Mouse (Mus musculus): ENCODE measurements around the gene Ncbp3. TPM values are rescaled to one million over a fixed set of nuclear protein-coding genes. Genes with fewer than 3 reads are reported as not detected.

Gene Ncbp3
- 1.5 TPM for polyA plus RNA-seq (2015; fragmentation: Illumina TruSeq; extraction: RNeasy Lipid Tissue Mini Kit (QIAGEN cat#74804); ENCODE audit: insufficient read depth, low read depth, low replicate concordance)

DNA sequence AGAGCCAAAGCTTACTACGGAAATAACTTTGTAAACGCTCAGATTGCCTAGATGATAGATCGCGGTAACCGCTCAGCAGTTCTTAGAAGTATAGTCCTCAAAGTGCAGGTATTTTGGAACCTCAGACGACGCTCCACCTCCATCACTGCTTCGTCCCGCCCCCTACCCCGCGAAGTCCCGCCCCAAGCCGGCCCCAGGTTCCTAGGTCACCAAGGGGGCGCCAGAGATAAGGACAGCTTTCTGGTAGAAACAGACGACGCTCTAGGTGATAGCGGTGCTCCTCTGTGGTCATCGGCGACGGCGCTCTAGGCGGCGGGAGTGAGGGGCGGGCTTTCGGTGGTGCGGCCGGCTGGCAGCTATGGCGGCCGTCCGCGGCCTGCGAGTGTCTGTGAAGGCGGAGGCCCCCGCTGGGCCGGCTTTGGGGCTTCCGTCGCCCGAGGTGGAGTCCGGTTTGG is at the start of gene Ncbp3:
Ncbp3 (plus strand) TSS at position 242 of the 455 bp plus-strand sequence.

DNA sequence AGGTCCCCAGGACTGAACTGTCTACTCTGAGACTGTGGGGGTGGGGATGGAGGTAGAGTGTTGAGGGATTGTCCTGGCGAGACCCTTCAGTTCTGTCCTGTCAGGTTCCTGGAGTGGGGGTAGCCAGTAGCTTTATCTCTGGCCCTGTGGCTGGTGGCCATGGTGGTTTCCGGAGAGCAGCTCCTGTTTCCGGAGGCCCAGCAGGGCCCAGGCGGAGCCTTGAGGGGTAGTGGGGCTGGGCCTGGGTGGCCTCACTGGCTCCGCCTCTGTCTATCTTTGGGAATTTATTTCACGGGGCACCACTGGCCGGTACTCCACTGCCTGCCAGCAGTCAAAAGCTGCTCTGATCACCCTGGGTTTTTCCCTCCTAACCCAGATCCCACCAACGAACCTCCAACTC is 48.8 kb upstream of the Ncbp3 start, which contains the start of gene P2rx1:
P2rx1 (plus strand) TSS at position 333 of the 400 bp plus-strand sequence.

DNA sequence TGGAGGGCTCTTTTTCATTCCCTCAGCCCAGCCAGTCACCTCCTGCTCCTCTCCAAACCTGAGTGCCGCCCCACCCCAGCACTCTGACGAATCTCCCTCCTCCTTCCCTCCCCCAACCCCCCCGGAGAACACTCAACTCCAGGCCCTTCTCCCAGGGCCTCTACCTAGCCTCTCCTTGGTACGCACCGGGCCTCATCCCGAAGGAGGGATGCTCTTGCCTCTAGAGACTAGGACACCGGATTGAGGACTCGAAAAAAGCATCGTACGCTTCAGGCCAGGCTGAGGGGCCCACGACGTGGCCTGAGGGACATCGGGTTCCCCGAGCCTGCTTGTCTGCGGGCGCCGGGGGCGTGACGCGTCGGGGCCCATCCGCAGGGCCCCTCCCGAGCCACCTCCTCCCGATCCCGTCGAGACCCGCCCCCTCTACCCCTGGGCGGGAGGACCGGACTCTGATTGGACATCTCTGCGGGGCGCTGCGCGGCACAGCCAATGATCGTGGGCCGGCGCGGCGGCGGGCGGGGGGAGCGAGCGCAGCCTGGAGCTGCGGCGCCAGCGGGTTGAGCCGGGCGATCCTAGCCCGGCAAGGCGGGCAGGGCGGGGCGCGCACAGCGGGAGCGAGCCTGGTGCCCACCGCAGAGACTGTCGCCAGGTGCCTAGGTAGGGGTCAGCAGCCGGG is 29.0 kb upstream of the Ncbp3 start, which contains the start of gene Camkk1:
Camkk1 (plus strand) TSS at position 538 of the 676 bp plus-strand sequence.

DNA sequence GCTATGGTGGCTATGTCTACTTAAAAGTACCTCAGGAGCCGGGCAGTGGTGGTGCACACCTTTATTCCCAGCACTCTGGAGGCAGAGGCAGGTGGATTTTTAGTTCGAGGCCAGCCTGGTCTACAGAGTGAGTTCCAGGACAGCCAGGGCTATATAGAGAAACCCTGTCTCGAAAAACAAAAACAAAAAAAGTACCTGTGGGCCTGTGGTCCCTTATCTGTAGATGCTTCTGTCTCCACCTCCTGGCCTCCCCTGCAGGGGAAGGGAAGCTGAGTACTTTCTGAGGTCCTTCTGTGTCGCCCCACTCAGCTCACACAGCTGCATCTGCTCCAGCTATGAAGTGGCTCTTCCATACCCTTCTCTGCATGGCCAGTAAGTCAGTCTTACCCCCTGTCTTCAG is 42.7 kb downstream of the Ncbp3 start, which contains the start of gene Itgae:
Itgae (plus strand) TSS at position 301 of the 400 bp plus-strand sequence.

DNA sequence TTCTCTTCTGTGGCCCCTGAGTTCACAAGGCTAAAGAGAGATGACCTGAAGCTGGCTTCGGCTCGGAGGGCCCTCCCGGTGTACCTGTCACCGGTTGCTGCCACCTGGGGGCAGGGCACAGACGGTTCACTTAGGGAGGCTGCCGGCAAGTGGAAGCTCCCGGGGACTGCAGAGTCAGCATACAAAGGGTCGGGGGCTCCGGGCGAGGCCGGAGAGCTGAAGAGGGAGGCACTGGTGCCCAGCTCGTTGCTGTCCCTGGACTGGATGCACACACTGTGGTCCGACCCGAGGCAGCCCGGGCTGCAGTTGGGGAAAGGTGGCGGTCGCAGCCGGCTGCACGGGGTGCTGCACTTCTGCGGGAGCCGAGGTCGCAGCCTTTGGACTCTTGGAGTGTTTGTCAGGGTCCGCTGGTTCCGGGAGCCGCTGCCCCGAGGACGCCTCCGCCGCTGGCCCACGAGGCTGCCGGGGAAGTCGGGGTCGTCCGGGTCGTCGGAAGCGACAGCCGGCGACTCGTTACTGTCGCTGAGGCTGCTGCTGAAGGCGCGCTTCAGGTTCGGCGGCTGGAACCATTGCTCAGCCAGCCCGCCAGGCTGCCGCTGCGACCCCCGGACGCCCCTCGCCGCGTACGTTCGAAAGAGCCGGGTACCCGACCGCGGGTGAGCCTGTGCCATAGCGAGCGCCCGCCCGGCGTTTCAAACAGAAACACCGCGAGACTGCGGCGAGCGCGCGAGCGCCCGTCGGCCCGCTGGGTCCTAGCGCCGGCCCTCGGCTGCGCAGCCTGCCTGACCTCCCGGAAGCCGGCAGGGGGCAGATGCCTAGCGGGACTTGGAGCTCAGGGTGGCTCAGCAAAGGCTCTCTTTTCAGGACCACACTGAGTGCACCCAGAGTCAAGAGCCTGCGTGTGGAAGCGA is 90.3 kb downstream of the Ncbp3 start, which contains the start of gene Haspin:
Haspin (minus strand) TSS at position 704 of the 911 bp plus-strand sequence.

Other genes with a start within 250 kb of the Ncbp3 start
- gene Atp2a3, start 86.6 kb upstream of the Ncbp3 start, polyA plus RNA-seq (2015; fragmentation: Illumina TruSeq; extraction: RNeasy Lipid Tissue Mini Kit (QIAGEN cat#74804); ENCODE audit: insufficient read depth, low read depth, low replicate concordance), result 35.0 TPM
- 52.6 TPM for gene P2rx1, start 48.7 kb upstream of the Ncbp3 start, polyA plus RNA-seq (2015; fragmentation: Illumina TruSeq; extraction: RNeasy Lipid Tissue Mini Kit (QIAGEN cat#74804); ENCODE audit: insufficient read depth, low read depth, low replicate concordance)
- 6.9 TPM for gene Camkk1, start 28.8 kb upstream of the Ncbp3 start, polyA plus RNA-seq (2015; fragmentation: Illumina TruSeq; extraction: RNeasy Lipid Tissue Mini Kit (QIAGEN cat#74804); ENCODE audit: insufficient read depth, low read depth, low replicate concordance)
- not detected for gene Itgae, start 42.8 kb downstream of the Ncbp3 start, polyA plus RNA-seq (2015; fragmentation: Illumina TruSeq; extraction: RNeasy Lipid Tissue Mini Kit (QIAGEN cat#74804); ENCODE audit: insufficient read depth, low read depth, low replicate concordance)
- gene Haspin, start 90.5 kb downstream of the Ncbp3 start, polyA plus RNA-seq (2015; fragmentation: Illumina TruSeq; extraction: RNeasy Lipid Tissue Mini Kit (QIAGEN cat#74804); ENCODE audit: insufficient read depth, low read depth, low replicate concordance), result not detected
- not detected for gene P2rx5, start 112.6 kb downstream of the Ncbp3 start, polyA plus RNA-seq (2015; fragmentation: Illumina TruSeq; extraction: RNeasy Lipid Tissue Mini Kit (QIAGEN cat#74804); ENCODE audit: insufficient read depth, low read depth, low replicate concordance)
- gene Emc6, start 129.3 kb downstream of the Ncbp3 start, polyA plus RNA-seq (2015; fragmentation: Illumina TruSeq; extraction: RNeasy Lipid Tissue Mini Kit (QIAGEN cat#74804); ENCODE audit: insufficient read depth, low read depth, low replicate concordance), result 14.7 TPM
- gene Tax1bp3, start 129.3 kb downstream of the Ncbp3 start, polyA plus RNA-seq (2015; fragmentation: Illumina TruSeq; extraction: RNeasy Lipid Tissue Mini Kit (QIAGEN cat#74804); ENCODE audit: insufficient read depth, low read depth, low replicate concordance), result 16.3 TPM
- 8.1 TPM for gene Ctns, start 151.3 kb downstream of the Ncbp3 start, polyA plus RNA-seq (2015; fragmentation: Illumina TruSeq; extraction: RNeasy Lipid Tissue Mini Kit (QIAGEN cat#74804); ENCODE audit: insufficient read depth, low read depth, low replicate concordance)
- 3.1 TPM for gene Shpk, start 151.7 kb downstream of the Ncbp3 start, polyA plus RNA-seq (2015; fragmentation: Illumina TruSeq; extraction: RNeasy Lipid Tissue Mini Kit (QIAGEN cat#74804); ENCODE audit: insufficient read depth, low read depth, low replicate concordance)
- gene Trpv1, start 186.5 kb downstream of the Ncbp3 start, polyA plus RNA-seq (2015; fragmentation: Illumina TruSeq; extraction: RNeasy Lipid Tissue Mini Kit (QIAGEN cat#74804); ENCODE audit: insufficient read depth, low read depth, low replicate concordance), result not detected
- gene Trpv3, start 219.6 kb downstream of the Ncbp3 start, polyA plus RNA-seq (2015; fragmentation: Illumina TruSeq; extraction: RNeasy Lipid Tissue Mini Kit (QIAGEN cat#74804); ENCODE audit: insufficient read depth, low read depth, low replicate concordance), result not detected